Mouse (Mus musculus) E14TG2a.4 (cell line): ENCODE data around the gene Coro7.

ENCODE experiments used
- CTCF ChIP-seq: conservative IDR thresholded peaks from 2 replicates; pipeline ENCODE4 v1.5.1; 2014; ENCODE audit warnings: low read length
- NANOG ChIP-seq: IDR thresholded peaks from 2 replicates; pipeline ENCODE4 v1.6.1; 2014; ENCODE audit warnings: borderline replicate concordance, low read length, mixed read lengths
- POU5F1 ChIP-seq: IDR thresholded peaks from 2 replicates; pipeline ENCODE4 v1.6.1; 2014; ENCODE audit warnings: low read length, borderline replicate concordance

- TF ChIP-seq CTCF: no peak
- no peak for TF ChIP-seq NANOG
- no peak for TF ChIP-seq POU5F1
These were observed 47.9 kb upstream of the Coro7 start for GRCm38 (mm10) chr16:4727526-4727925.
